Mouse (Mus musculus) CH12.LX (cell line): ENCODE measurements around the gene Slc38a3. TPM values are rescaled to one million over a fixed set of nuclear protein-coding genes. Genes with fewer than 3 reads are reported as not detected.

Source experiments
- DNase-seq: peaks from one replicate; pipeline ENCODE4 v3.0.0-alpha.2; 2013; ENCODE audit errors: extremely low read depth
- H3K27ac ChIP-seq: 2 replicates; pipeline ENCODE4 v1.5.1; 2012; ENCODE audit warnings: low read depth, mild to moderate bottlenecking, control low read depth, moderate library complexity; ENCODE audit not compliant: insufficient read depth
- H3K27me3 ChIP-seq: replicated peaks from 2 replicates; pipeline ENCODE3; 2012; ENCODE audit warnings: inconsistent platforms
- H3K36me3 ChIP-seq, 2 experiments: replicated peaks in 1 of 2; 2 replicates each; pipeline versions ENCODE3 to v1.6.1; 2012; ENCODE audit warnings: inconsistent platforms in 1 of 2, low read length in 1 of 2, mild to moderate bottlenecking in 1 of 2, mixed read lengths in 1 of 2, moderate library complexity in 1 of 2; ENCODE audit not compliant: control insufficient read depth in 1 of 2, insufficient read depth in 1 of 2
- H3K4me1 ChIP-seq, 2 experiments: 2 replicates each; pipeline ENCODE4 v1.6.1; 2012; ENCODE audit warnings: inconsistent platforms in 1 of 2, moderate library complexity in 1 of 2; ENCODE audit not compliant: insufficient read depth in 2 of 2, control insufficient read depth in 1 of 2
- H3K4me2 ChIP-seq: 2 replicates; pipeline ENCODE4 v1.6.1; 2012; ENCODE audit warnings: low read depth, mild to moderate bottlenecking, control low read depth; ENCODE audit not compliant: poor library complexity, insufficient read depth, severe bottlenecking
- H3K4me3 ChIP-seq, 3 experiments: fragments of 150-350 bp in 1 of 3; sonication (generic) in 1 of 3; replicated peaks in 1 of 3; 2 replicates each; pipeline versions ENCODE3 to v1.5.1; 2011 to 2012; ENCODE audit warnings: low read depth in 2 of 3, low read length in 2 of 3, mild to moderate bottlenecking in 2 of 3, moderate library complexity in 2 of 3, control low read depth in 1 of 3, improper control_type of control experiment in 1 of 3, inconsistent platforms in 1 of 3, mixed read lengths in 1 of 3; ENCODE audit not compliant: poor library complexity in 1 of 3
- H3K79me2 ChIP-seq: replicated peaks from 2 replicates; pipeline ENCODE4 v1.6.1; 2012; ENCODE audit warnings: mild to moderate bottlenecking, moderate library complexity; ENCODE audit not compliant: control insufficient read depth, poor library complexity, insufficient read depth, severe bottlenecking; ENCODE audit errors: extremely low read depth
- H3K9ac ChIP-seq: 2 replicates; pipeline ENCODE4 v1.6.1; 2012; ENCODE audit warnings: low read depth, mild to moderate bottlenecking, control low read depth, moderate library complexity; ENCODE audit not compliant: insufficient read depth
- H3K9me3 ChIP-seq: replicated peaks from 2 replicates; pipeline ENCODE3; 2012; ENCODE audit warnings: low read length, inconsistent platforms, mixed read lengths
- BHLHE40 ChIP-seq: IDR thresholded peaks from 2 replicates; pipeline ENCODE4 v1.6.1; 2011; ENCODE audit warnings: mild to moderate bottlenecking, low read depth, low read length, improper control_type of control experiment
- CHD2 ChIP-seq: IDR thresholded peaks from 2 replicates; pipeline ENCODE4 v1.6.1; 2011; ENCODE audit warnings: low read length, improper control_type of control experiment
- CTCF ChIP-seq, 2 experiments: IDR thresholded peaks in 1 of 2; conservative IDR thresholded peaks in 1 of 2; 2 replicates each; pipeline ENCODE4 v1.5.1; 2011 to 2012; ENCODE audit warnings: low read depth in 2 of 2, low read length in 2 of 2, improper control_type of control experiment in 1 of 2, inconsistent platforms in 1 of 2, mild to moderate bottlenecking in 1 of 2, moderate library complexity in 1 of 2
- E2F4 ChIP-seq: IDR thresholded peaks from 2 replicates; pipeline ENCODE4 v1.6.1; 2011; ENCODE audit warnings: low read depth, low read length, improper control_type of control experiment; ENCODE audit not compliant: insufficient replicate concordance
- EP300 ChIP-seq: IDR thresholded peaks from 2 replicates; pipeline ENCODE4 v1.6.1; 2011; ENCODE audit warnings: low read length, improper control_type of control experiment
- ETS1 ChIP-seq: conservative IDR thresholded peaks from 2 replicates; pipeline ENCODE4 v1.6.1; 2012; ENCODE audit warnings: low read depth, mild to moderate bottlenecking, inconsistent platforms, low read length, improper control_type of control experiment, moderate library complexity
- HCFC1 ChIP-seq: IDR thresholded peaks from 2 replicates; pipeline ENCODE4 v1.6.1; 2012; ENCODE audit warnings: low read depth, mild to moderate bottlenecking, inconsistent platforms, low read length, improper control_type of control experiment
- JUN ChIP-seq: IDR thresholded peaks from 2 replicates; pipeline ENCODE4 v1.6.1; 2011; ENCODE audit warnings: low read depth, mild to moderate bottlenecking, low read length, improper control_type of control experiment, moderate library complexity; ENCODE audit not compliant: insufficient read depth
- KAT2A ChIP-seq: IDR thresholded peaks from 2 replicates; pipeline ENCODE4 v1.6.1; 2012; ENCODE audit warnings: low read length, improper control_type of control experiment, inconsistent platforms; ENCODE audit not compliant: insufficient replicate concordance
- MAX ChIP-seq: IDR thresholded peaks from 2 replicates; pipeline ENCODE4 v1.6.1; 2011; ENCODE audit warnings: low read length, improper control_type of control experiment
- MEF2A ChIP-seq: IDR thresholded peaks from 2 replicates; pipeline ENCODE4 v1.6.1; 2014; ENCODE audit warnings: low read depth, mild to moderate bottlenecking, inconsistent platforms, low read length, improper control_type of control experiment, borderline replicate concordance
- MYC ChIP-seq: IDR thresholded peaks from 2 replicates; pipeline ENCODE4 v1.6.1; 2011; ENCODE audit warnings: low read depth, mild to moderate bottlenecking, improper control_type of control experiment, low read length
- NELFE ChIP-seq: IDR thresholded peaks from 2 replicates; pipeline ENCODE4 v1.6.1; 2011; ENCODE audit warnings: low read depth, low read length, improper control_type of control experiment
- NRF1 ChIP-seq: IDR thresholded peaks from 2 replicates; pipeline ENCODE4 v1.6.1; 2014; ENCODE audit warnings: low read depth, mild to moderate bottlenecking, inconsistent platforms, low read length, improper control_type of control experiment, moderate library complexity
- PAX5 ChIP-seq: IDR thresholded peaks from 2 replicates; pipeline ENCODE4 v1.6.1; 2012; ENCODE audit warnings: low read length, inconsistent platforms, mixed read lengths
- POLR2AphosphoS2 ChIP-seq: IDR thresholded peaks from 2 replicates; pipeline ENCODE4 v1.6.1; 2011; ENCODE audit warnings: low read depth, low read length, improper control_type of control experiment
- RAD21 ChIP-seq: IDR thresholded peaks from 2 replicates; pipeline ENCODE4 v1.6.1; 2011; ENCODE audit warnings: low read depth, mild to moderate bottlenecking, low read length, improper control_type of control experiment, moderate library complexity
- RCOR1 ChIP-seq: conservative IDR thresholded peaks from 2 replicates; pipeline ENCODE4 v1.6.1; 2012; ENCODE audit warnings: low read depth, mild to moderate bottlenecking, inconsistent platforms, low read length, improper control_type of control experiment
- SMC3 ChIP-seq: IDR thresholded peaks from 2 replicates; pipeline ENCODE4 v1.6.1; 2011; ENCODE audit warnings: low read depth, low read length, improper control_type of control experiment
- TBP ChIP-seq: conservative IDR thresholded peaks from 2 replicates; pipeline ENCODE4 v1.6.1; 2011; ENCODE audit warnings: low read depth, low read length, improper control_type of control experiment
- TCF12 ChIP-seq: IDR thresholded peaks from 2 replicates; pipeline ENCODE4 v1.6.1; 2014; ENCODE audit warnings: low read depth, mild to moderate bottlenecking, inconsistent platforms, low read length, improper control_type of control experiment
- USF1 ChIP-seq: IDR thresholded peaks from 2 replicates; pipeline ENCODE4 v1.6.1; 2014; ENCODE audit warnings: low read depth, mild to moderate bottlenecking, inconsistent platforms, low read length, improper control_type of control experiment
- ZC3H11A ChIP-seq: IDR thresholded peaks from 2 replicates; pipeline ENCODE4 v1.6.1; 2012; ENCODE audit warnings: low read depth, mild to moderate bottlenecking, inconsistent platforms, low read length, improper control_type of control experiment
- dilution Hi-C: fragments of 300-500 bp; cut with MboI; formaldehyde crosslinking; loops from 2 replicates; pipeline ENCODE4 v1.14.3; 2020; ENCODE audit warnings: low sequenced_read_pairs; ENCODE audit not compliant: extremely low pct_unique_long_range_greater_than_20kb, extremely low pct_ligation_motif_present
- in situ Hi-C: fragments of 300-500 bp; cut with MboI; formaldehyde crosslinking; loops from 3 replicates; pipeline ENCODE4 v1.14.3; 2019; ENCODE audit warnings: low sequenced_read_pairs, low pct_ligation_motif_present, low pct_unique_long_range_greater_than_20kb, mixed read lengths
- polyA plus RNA-seq: library from polyadenylated mRNA; unstranded; fragments of >175 nt; gene quantifications from 2 replicates; pipeline ENCODE4 v1.2.1, GENCODE M21; 2012; ENCODE audit warnings: low read depth; ENCODE audit not compliant: insufficient read length
- total RNA-seq, 2 experiments: library from RNA; depleted of rRNA; stranded (reverse); fragments of 300-350 nt in 1 of 2; fragments of >200 nt in 1 of 2; gene quantifications; 2 replicates each; pipeline ENCODE4 v1.2.3; 2012 to 2014

The Slc38a3 gene
- total and polyA plus RNA-seq, 3 experiments = 0.04 TPM; not detected in 2

DNA sequence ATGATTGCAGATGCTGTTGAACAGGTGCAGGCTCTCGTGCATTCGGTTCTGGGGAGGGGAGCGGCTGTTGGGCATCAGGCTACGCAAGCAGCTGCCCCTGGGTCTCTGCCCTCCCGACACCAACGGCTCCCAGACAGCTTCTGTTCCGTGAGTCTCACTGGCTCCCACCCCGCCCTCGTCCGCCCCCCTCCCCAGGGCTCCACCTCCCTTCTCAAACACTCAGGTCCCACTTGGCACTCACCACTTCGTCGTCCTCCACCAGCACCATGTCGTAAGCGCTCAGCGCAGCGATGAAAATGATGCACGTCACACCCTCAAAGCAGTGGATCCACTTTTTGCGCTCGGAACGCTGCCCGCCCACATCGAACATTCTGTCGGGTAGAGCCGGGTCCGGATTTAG is 7.0 kb upstream of the Slc38a3 start:
- no peaks in the 10 kb centered on the region for H3K9me3 ChIP-seq
- no peak overlapping the region for H3K9ac ChIP-seq
- H3K4me2 ChIP-seq = peak overlapping the region; percentile 55
- in situ Hi-C loops = loop anchor here (5.0 kb wide), 1 partner anchor 34 kb away; no protein-coding TSS in a partner anchor
- H3K27ac ChIP-seq = no peak overlapping the region
- H3K27me3 ChIP-seq = peaks cover 81% of the 10 kb centered on the region
- dilution Hi-C loops = no loop called here
- TF ChIP-seq BHLHE40 (no peak), POLR2AphosphoS2 (no peak), NELFE (no peak), MAX (no peak; the same call in 1 of the 2 replicates), TBP (no peak), E2F4 (no peak), ETS1 (no peak), CHD2 (no peak)
- TF ChIP-seq, all 38 proteins: peak for 0
- no peak for DNase-seq
- peaks cover 8 to 25% of the 10 kb centered on the region in 2 experiments for H3K4me1 ChIP-seq
- no peaks in the 10 kb centered on the region for H3K36me3 ChIP-seq
- H3K79me2 ChIP-seq = no peaks in the 10 kb centered on the region
- peak overlapping the region in 1 of 3 experiments; percentile 39 for H3K4me3 ChIP-seq

DNA sequence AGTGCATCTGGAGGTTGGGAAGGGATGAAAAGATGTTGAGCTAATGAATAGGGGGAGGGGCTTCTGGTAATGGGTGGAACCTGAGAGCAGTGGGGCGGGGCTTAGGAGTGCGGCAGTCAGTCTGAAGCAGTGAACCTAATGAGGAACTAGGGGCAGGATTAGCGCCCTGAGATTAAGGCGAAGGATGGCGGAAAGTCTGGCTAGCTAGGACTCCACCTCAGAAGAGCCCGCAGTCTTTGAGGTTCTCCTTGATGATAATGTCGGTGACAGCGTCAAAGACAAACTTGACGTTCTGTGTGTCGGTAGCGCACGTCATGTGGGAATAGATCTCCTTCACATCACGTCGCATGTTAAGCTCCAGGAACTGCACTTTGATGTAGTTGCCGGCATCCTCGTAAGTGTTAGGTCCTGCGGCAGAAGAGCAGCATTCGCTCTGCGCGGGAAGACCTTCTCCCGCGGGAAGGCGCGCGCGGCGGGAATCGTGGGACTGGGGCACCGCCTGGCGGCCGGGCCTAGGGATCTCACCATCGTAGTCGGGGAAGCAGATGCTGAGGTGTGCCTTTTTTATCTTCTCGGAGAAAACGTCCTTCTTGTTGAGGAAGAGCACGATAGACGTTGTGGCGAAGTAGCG is 6.5 kb upstream of the Slc38a3 start:
- dilution Hi-C loops (no loop called here), in situ Hi-C loops (loop anchor here (5.0 kb wide), 1 partner anchor 33 kb away; no protein-coding TSS in a partner anchor)
- no peaks in the 10 kb centered on the region for H3K9me3 ChIP-seq
- H3K27me3 ChIP-seq = peaks cover 81% of the 10 kb centered on the region
- no peaks in the 10 kb centered on the region for H3K79me2 ChIP-seq
- H3K27ac ChIP-seq = no peak overlapping the region
- H3K36me3 ChIP-seq = no peaks in the 10 kb centered on the region
- no peak for TF ChIP-seq NELFE
- TF ChIP-seq USF1 = no peak
- TF ChIP-seq TBP = no peak
- TF ChIP-seq CHD2 = no peak
- no peak for TF ChIP-seq POLR2AphosphoS2
- no peak for TF ChIP-seq JUN
- no peak for TF ChIP-seq HCFC1
- TF ChIP-seq CTCF (conservative IDR thresholded peaks at IDR 0.05 in 1 of 2, IDR thresholded peaks at IDR 0.05 in 1 of 2; ENCODE audit: low read depth in 2 of 2, low read length in 2 of 2) = peak in 1 of 2 experiments; percentile 88; a peak in 2 of 4 replicates
- no peak; the same call in 1 of the 2 replicates for TF ChIP-seq ETS1
- TF ChIP-seq KAT2A = no peak
- TF ChIP-seq PAX5 = no peak
- TF ChIP-seq E2F4 = peak; percentile 39; the same call in 1 of the 2 replicates
- TF ChIP-seq RCOR1 = no peak
- TF ChIP-seq ZC3H11A = peak; percentile 32; the same call in 1 of the 2 replicates
- TF ChIP-seq MEF2A = no peak
- 0 out of 2 replicates have a peak, but pooled peaks have one; percentile 30 for TF ChIP-seq NRF1
- no peak for TF ChIP-seq MYC
- peak; percentile 87 for TF ChIP-seq SMC3
- TF ChIP-seq MAX = peak; percentile 88
- no peak for TF ChIP-seq TCF12
- TF ChIP-seq EP300 = no peak
- TF ChIP-seq RAD21 = peak; percentile 75
- peaks cover 8 to 25% of the 10 kb centered on the region in 2 experiments for H3K4me1 ChIP-seq
- peak; percentile 36 for DNase-seq
- H3K4me3 ChIP-seq = peak overlapping the region in 1 of 3 experiments; percentile 39
- no peak overlapping the region for H3K9ac ChIP-seq
- H3K4me2 ChIP-seq = peak overlapping the region; percentile 55
